Mouse (Mus musculus) heart, adult 2 months (tissue): ENCODE measurements at regions not wholly inside any gene's neighbourhood (a gene's known extent, or its start where the extent isn't known, plus 50 kb on each side); places are given as distances from the start of the nearest gene placed in this dataset.
A peak's percentile ranks its signal among the peaks of the same experiment; 100 is the strongest.

ENCODE experiments used
- DNase-seq, 2 experiments: peaks; one replicate each; pipeline ENCODE4 v3.0.0; 2021
- H3K27ac ChIP-seq: fragments of 200-600 bp; 2 replicates; pipeline ENCODE4 v1.8.1; 2022
- H3K27me3 ChIP-seq: fragments of 200-500 bp; 2 replicates; pipeline ENCODE4 v1.6.1; 2012; ENCODE audit warnings: mild to moderate bottlenecking, low read length, inconsistent platforms, mixed read lengths; ENCODE audit not compliant: control insufficient read depth, insufficient read depth
- H3K36me3 ChIP-seq: fragments of 200-500 bp; 2 replicates; pipeline ENCODE4 v1.6.1; 2012; ENCODE audit warnings: low read length, inconsistent platforms; ENCODE audit not compliant: control insufficient read depth, insufficient read depth
- H3K4me1 ChIP-seq: fragments of 200-500 bp; 2 replicates; pipeline ENCODE4 v1.6.1; 2011; ENCODE audit warnings: low read length; ENCODE audit not compliant: control insufficient read depth, insufficient read depth
- H3K4me3 ChIP-seq: fragments of 200-600 bp; 2 replicates; pipeline ENCODE4 v1.8.1; 2022
- H3K79me2 ChIP-seq: fragments of 200-500 bp; replicated peaks from 2 replicates; pipeline ENCODE4 v1.6.1; 2012; ENCODE audit warnings: mild to moderate bottlenecking, inconsistent platforms, low read length, moderate library complexity, mixed read lengths; ENCODE audit not compliant: control insufficient read depth, insufficient read depth
- H3K9ac ChIP-seq: fragments of 200-500 bp; 2 replicates; pipeline ENCODE4 v1.6.1; 2012; ENCODE audit warnings: low read depth, mild to moderate bottlenecking, control low read depth, inconsistent platforms, low read length, mixed read lengths
- CTCF ChIP-seq: fragments of 200-600 bp; IDR thresholded peaks from 2 replicates; pipeline ENCODE4 v1.8.1; 2022; ENCODE audit warnings: antibody characterized with exemption, mild to moderate bottlenecking, moderate library complexity
- EP300 ChIP-seq: fragments of 200-500 bp; IDR thresholded peaks from 2 replicates; pipeline ENCODE4 v1.6.1; 2011; ENCODE audit warnings: low read depth, low read length, control low read depth; ENCODE audit not compliant: insufficient read depth
- POLR2A ChIP-seq: fragments of 200-500 bp; IDR thresholded peaks from 2 replicates; pipeline ENCODE4 v1.6.1; 2011; ENCODE audit warnings: mild to moderate bottlenecking, low read depth, low read length, control low read depth; ENCODE audit not compliant: insufficient read depth
- WGBS: fragments of 180-500 bp; shearing (Covaris S2); methylation state at CpG from one replicate; pipeline ENCODE4 v1.1.7; 2018; 5-methylcytosine and 5-hydroxymethylcytosine counted together
- intact Hi-C: fragments of 180-260 bp; cut with DNase I; formaldehyde crosslinking; loops from one replicate; pipeline ENCODE4 v1.15.1; 2025

- intact Hi-C loops = no loop called here
- no peak overlapping the region for H3K27ac ChIP-seq
- no peak for TF ChIP-seq EP300
- TF ChIP-seq CTCF = no peak
- TF ChIP-seq POLR2A = no peak
- H3K4me1 ChIP-seq = no peaks in the 10 kb centered on the region
- no peaks in the 10 kb centered on the region for H3K27me3 ChIP-seq
- H3K9ac ChIP-seq = no peak overlapping the region
- WGBS = 52% methylated on average over 2 of the region's 2 CpGs
- DNase-seq = no peak
- H3K79me2 ChIP-seq = no peaks in the 10 kb centered on the region
- H3K4me3 ChIP-seq = no peak overlapping the region
- no peaks in the 10 kb centered on the region for H3K36me3 ChIP-seq
Measured at GRCm38 (mm10) chr10:38573146-38573545, 248.4 kb downstream of the Rfpl4b start.

GRCm38 (mm10) chr10:38567270-38567669 lies 254.3 kb downstream of the Rfpl4b start:
- TF ChIP-seq CTCF (no peak), EP300 (no peak), POLR2A (no peak)
- H3K9ac ChIP-seq = no peak overlapping the region

GRCm38 (mm10) chr10:38566361-38566760 lies 255.2 kb downstream of the Rfpl4b start:
- Histone ChIP-seq H3K27ac (no peak overlapping the region), H3K79me2 (no peaks in the 10 kb centered on the region), H3K36me3 (no peaks in the 10 kb centered on the region), H3K27me3 (no peaks in the 10 kb centered on the region), H3K9ac (no peak overlapping the region), H3K4me3 (no peak overlapping the region), H3K4me1 (no peaks in the 10 kb centered on the region)
- intact Hi-C loops = no loop called here
- no peak for DNase-seq
- no peak for TF ChIP-seq CTCF
- 33% methylated on average over 1 of the region's 1 CpGs for WGBS

More at GRCm38 (mm10) chr10:38567270-38567669, 254.3 kb downstream of the Rfpl4b start:
- intact Hi-C loops = no loop called here
- Histone ChIP-seq H3K4me3 (no peak overlapping the region), H3K27ac (no peak overlapping the region), H3K27me3 (no peaks in the 10 kb centered on the region), H3K36me3 (no peaks in the 10 kb centered on the region), H3K4me1 (no peaks in the 10 kb centered on the region), H3K79me2 (no peaks in the 10 kb centered on the region)
- 95% methylated on average over 1 of the region's 1 CpGs for WGBS
- DNase-seq = no peak

GRCm38 (mm10) chr10:38555040-38555439 lies 266.5 kb downstream of the Rfpl4b start:
- WGBS = 58% methylated on average over 5 of the region's 5 CpGs
- no peaks in the 10 kb centered on the region for H3K36me3 ChIP-seq
- DNase-seq = no peak
- H3K4me3 ChIP-seq = no peak overlapping the region
- intact Hi-C loops = loop anchor here (2.0 kb wide), 3 partner anchors 1418 to 1540 kb away; no protein-coding TSS in a partner anchor
- H3K4me1 ChIP-seq = peaks cover 2% of the 10 kb centered on the region; the same call in 1 of the 2 replicates
- H3K27me3 ChIP-seq = no peaks in the 10 kb centered on the region
- H3K9ac ChIP-seq = no peak overlapping the region
- H3K79me2 ChIP-seq = no peaks in the 10 kb centered on the region
- H3K27ac ChIP-seq = no peak overlapping the region
- no peak for TF ChIP-seq POLR2A
- TF ChIP-seq CTCF = no peak
- TF ChIP-seq EP300 = no peak

GRCm38 (mm10) chr10:38553688-38554680 lies 267.6 kb downstream of the Rfpl4b start:
- TF ChIP-seq POLR2A = no peak
- TF ChIP-seq CTCF = peak; percentile 74
- Histone ChIP-seq H3K27ac (no peak overlapping the region), H3K4me1 (peaks cover 2% of the 10 kb centered on the region; the same call in 1 of the 2 replicates), H3K9ac (peak overlapping the region; percentile 44), H3K79me2 (no peaks in the 10 kb centered on the region), H3K36me3 (no peaks in the 10 kb centered on the region), H3K4me3 (peak overlapping the region; percentile 27; the same call in 1 of the 2 replicates), H3K27me3 (no peaks in the 10 kb centered on the region)
- intact Hi-C loops = loop anchor here (2.0 kb wide), 3 partner anchors 1417 to 1539 kb away; no protein-coding TSS in a partner anchor
- 20% methylated on average over 18 of the region's 18 CpGs for WGBS
- DNase-seq = peak; percentile 4 to 16

GRCm38 (mm10) chr10:38553326-38553687 lies 268.3 kb downstream of the Rfpl4b start:
- Histone ChIP-seq H3K4me3 (no peak overlapping the region), H3K27ac (no peak overlapping the region), H3K27me3 (no peaks in the 10 kb centered on the region), H3K9ac (no peak overlapping the region), H3K4me1 (peaks cover 2% of the 10 kb centered on the region; the same call in 1 of the 2 replicates), H3K36me3 (no peaks in the 10 kb centered on the region), H3K79me2 (no peaks in the 10 kb centered on the region)
- intact Hi-C loops = no loop called here
- no peak for DNase-seq
- TF ChIP-seq POLR2A = no peak
- TF ChIP-seq EP300 = no peak
- no peak for TF ChIP-seq CTCF
